Mouse (Mus musculus): ENCODE results near the gene Dhx40. TPM values are rescaled to one million over a fixed set of nuclear protein-coding genes. Genes with fewer than 3 reads are reported as not detected.
"Not testable (repeated sequence)": the region's sequence is repeated elsewhere in the genome, so short reads cannot be mapped to it uniquely, and the experiment has no call there.

The Dhx40 gene
- total and polyA plus RNA-seq, 3 experiments: 6.2 to 24.7 (median 23.5) TPM

- Histone ChIP-seq H3K36me3 (replicated peaks) (no peaks in the 10 kb centered on the region), H3K4me3 (ENCODE audit: low read depth, low read length) (no peak overlapping the region), H3K4me1 (ENCODE audit: insufficient read depth, low read depth, low read length) (no peaks in the 10 kb centered on the region; the same call in 1 of the 2 replicates), H3K27me3 (ENCODE audit: insufficient read depth, low read length) (peaks cover 20% of the 10 kb centered on the region), H3K9me3 (replicated peaks) (no peaks in the 10 kb centered on the region)
- DNase-seq (ENCODE audit: low spot score) (no peak), ATAC-seq (ENCODE audit: extremely low read depth, insufficient number of reproducible peaks, low FRiP score, poor library complexity, severe bottlenecking) (no peak)
- TF ChIP-seq GATA1 (IDR thresholded peaks at IDR 0.05; ENCODE audit: borderline replicate concordance, low read length) (no peak), CTCF (IDR thresholded peaks at IDR 0.05; ENCODE audit: low read depth, low read length) (no peak), POLR2AphosphoS5 (IDR thresholded peaks at IDR 0.05; ENCODE audit: insufficient replicate concordance, low read depth, low read length) (no peak), GATA2 (IDR thresholded peaks at IDR 0.05; ENCODE audit: borderline replicate concordance, low read depth, low read length) (no peak), TAL1 (conservative IDR thresholded peaks at IDR 0.05; ENCODE audit: low read depth, low read length) (no peak)
These were observed 15.0 kb upstream of the Dhx40 start for GRCm38 (mm10) chr11:86822531-86822930.

- ATAC-seq (ENCODE audit: extremely low read depth, insufficient number of reproducible peaks, low FRiP score, poor library complexity, severe bottlenecking): no peak
- no peak for DNase-seq (ENCODE audit: low spot score)
- Histone ChIP-seq H3K36me3 (replicated peaks) (no peaks in the 10 kb centered on the region), H3K9me3 (replicated peaks) (no peaks in the 10 kb centered on the region), H3K27me3 (ENCODE audit: insufficient read depth, low read length) (peaks cover 17% of the 10 kb centered on the region), H3K4me3 (ENCODE audit: low read depth, low read length) (no peak overlapping the region), H3K4me1 (ENCODE audit: insufficient read depth, low read depth, low read length) (no peaks in the 10 kb centered on the region; the same call in 1 of the 2 replicates)
- no peak for TF ChIP-seq GATA2 (IDR thresholded peaks at IDR 0.05; ENCODE audit: borderline replicate concordance, low read depth, low read length)
- TF ChIP-seq POLR2AphosphoS5 (IDR thresholded peaks at IDR 0.05; ENCODE audit: insufficient replicate concordance, low read depth, low read length): no peak
- no peak for TF ChIP-seq CTCF (IDR thresholded peaks at IDR 0.05; ENCODE audit: low read depth, low read length)
- no peak for TF ChIP-seq TAL1 (conservative IDR thresholded peaks at IDR 0.05; ENCODE audit: low read depth, low read length)
- no peak for TF ChIP-seq GATA1 (IDR thresholded peaks at IDR 0.05; ENCODE audit: borderline replicate concordance, low read length)
These were observed 12.0 kb upstream of the Dhx40 start for GRCm38 (mm10) chr11:86819536-86819935.

- ATAC-seq (ENCODE audit: extremely low read depth, insufficient number of reproducible peaks, low FRiP score, poor library complexity, severe bottlenecking) (no peak), DNase-seq (ENCODE audit: low spot score) (no peak)
- TF ChIP-seq GATA2 (IDR thresholded peaks at IDR 0.05; ENCODE audit: borderline replicate concordance, low read depth, low read length): no peak
- TF ChIP-seq GATA1 (IDR thresholded peaks at IDR 0.05; ENCODE audit: borderline replicate concordance, low read length): no peak
- TF ChIP-seq TAL1 (conservative IDR thresholded peaks at IDR 0.05; ENCODE audit: low read depth, low read length): no peak
- no peak for TF ChIP-seq CTCF (IDR thresholded peaks at IDR 0.05; ENCODE audit: low read depth, low read length)
- TF ChIP-seq POLR2AphosphoS5 (IDR thresholded peaks at IDR 0.05; ENCODE audit: insufficient replicate concordance, low read depth, low read length): no peak
- H3K36me3 ChIP-seq (replicated peaks): no peaks in the 10 kb centered on the region
- H3K4me1 ChIP-seq (ENCODE audit: insufficient read depth, low read depth, low read length): no peaks in the 10 kb centered on the region; the same call in 1 of the 2 replicates
- no peaks in the 10 kb centered on the region for H3K9me3 ChIP-seq (replicated peaks)
- no peak overlapping the region for H3K4me3 ChIP-seq (ENCODE audit: low read depth, low read length)
- H3K27me3 ChIP-seq (ENCODE audit: insufficient read depth, low read length): peaks cover 17% of the 10 kb centered on the region
These were observed 11.4 kb upstream of the Dhx40 start for GRCm38 (mm10) chr11:86818928-86819327.

GRCm38 (mm10) chr11:86816288-86816687 is 8.7 kb upstream of the Dhx40 start:
- DNase-seq (ENCODE audit: low spot score); ATAC-seq (ENCODE audit: extremely low read depth, insufficient number of reproducible peaks, low FRiP score, poor library complexity, severe bottlenecking); H3K4me3 ChIP-seq (ENCODE audit: low read depth, low read length); H3K9me3 ChIP-seq (replicated peaks); H3K4me1 ChIP-seq (ENCODE audit: insufficient read depth, low read depth, low read length); H3K36me3 ChIP-seq (replicated peaks): not testable (repeated sequence)
- peaks cover 10% of the 10 kb centered on the region for H3K27me3 ChIP-seq (ENCODE audit: insufficient read depth, low read length)

GRCm38 (mm10) chr11:86814481-86814880 is 6.9 kb upstream of the Dhx40 start:
- H3K4me1 ChIP-seq (ENCODE audit: insufficient read depth, low read depth, low read length); ATAC-seq (ENCODE audit: extremely low read depth, insufficient number of reproducible peaks, low FRiP score, poor library complexity, severe bottlenecking); DNase-seq (ENCODE audit: low spot score); H3K4me3 ChIP-seq (ENCODE audit: low read depth, low read length); H3K36me3 ChIP-seq (replicated peaks); H3K9me3 ChIP-seq (replicated peaks): not testable (repeated sequence)
- peaks cover 10% of the 10 kb centered on the region for H3K27me3 ChIP-seq (ENCODE audit: insufficient read depth, low read length)

- not testable (repeated sequence) for H3K9me3 ChIP-seq (replicated peaks); DNase-seq (ENCODE audit: low spot score); H3K4me1 ChIP-seq (ENCODE audit: insufficient read depth, low read depth, low read length); ATAC-seq (ENCODE audit: extremely low read depth, insufficient number of reproducible peaks, low FRiP score, poor library complexity, severe bottlenecking); H3K36me3 ChIP-seq (replicated peaks); H3K4me3 ChIP-seq (ENCODE audit: low read depth, low read length); H3K27me3 ChIP-seq (ENCODE audit: insufficient read depth, low read length)
These were observed 5.7 kb upstream of the Dhx40 start for GRCm38 (mm10) chr11:86813256-86813655.

- no peak for ATAC-seq (ENCODE audit: extremely low read depth, insufficient number of reproducible peaks, low FRiP score, poor library complexity, severe bottlenecking)
- H3K4me3 ChIP-seq (ENCODE audit: low read depth, low read length): no peak overlapping the region
- DNase-seq (ENCODE audit: low spot score): no peak
- no peaks in the 10 kb centered on the region for H3K36me3 ChIP-seq (replicated peaks)
- no peak for TF ChIP-seq GATA1 (IDR thresholded peaks at IDR 0.05; ENCODE audit: borderline replicate concordance, low read length)
- TF ChIP-seq POLR2AphosphoS5 (IDR thresholded peaks at IDR 0.05; ENCODE audit: insufficient replicate concordance, low read depth, low read length): no peak
- TF ChIP-seq CTCF (IDR thresholded peaks at IDR 0.05; ENCODE audit: low read depth, low read length): no peak
- TF ChIP-seq TAL1 (conservative IDR thresholded peaks at IDR 0.05; ENCODE audit: low read depth, low read length): no peak
- no peak for TF ChIP-seq GATA2 (IDR thresholded peaks at IDR 0.05; ENCODE audit: borderline replicate concordance, low read depth, low read length)
- H3K9me3 ChIP-seq (replicated peaks): peaks cover 3% of the 10 kb centered on the region
- H3K27me3 ChIP-seq (ENCODE audit: insufficient read depth, low read length): no peaks in the 10 kb centered on the region; the same call in none of the 2 replicates
- H3K4me1 ChIP-seq (ENCODE audit: insufficient read depth, low read depth, low read length): peaks cover 17% of the 10 kb centered on the region
These were observed 3.7 kb upstream of the Dhx40 start for GRCm38 (mm10) chr11:86811326-86811630.

All from G1E (cell line).